Mouse (Mus musculus): ENCODE data around the gene Selenbp1.
"Not testable (repeated sequence)": the region's sequence is repeated elsewhere in the genome, so short reads cannot be mapped to it uniquely, and the experiment has no call there.

Gene Selenbp1

DNA sequence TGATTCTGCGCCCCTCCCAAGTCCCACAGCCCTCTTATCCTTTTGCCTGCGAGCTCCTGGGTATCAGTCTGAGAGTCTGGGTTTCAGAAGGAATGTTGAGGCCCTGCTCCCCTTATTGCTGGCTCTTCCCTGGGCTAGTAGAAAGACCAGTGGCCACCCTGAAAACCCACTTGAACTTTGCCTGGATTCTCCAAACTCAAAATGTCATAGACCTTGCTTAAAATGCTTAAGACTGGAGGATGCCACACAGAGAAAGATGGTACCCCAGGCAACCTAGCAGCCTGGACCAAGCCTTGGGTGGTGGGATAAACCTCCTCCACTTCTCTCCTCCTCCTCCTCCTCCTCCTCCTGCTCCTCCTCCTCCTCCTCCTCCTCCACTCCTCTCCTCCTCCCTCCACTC lies 748 bp downstream of the Selenbp1 start:
- DNase-seq = not testable (repeated sequence)

GRCm38 (mm10) chr3:94934564-94934963 lies 1.7 kb downstream of the Selenbp1 start:
- DNase-seq = not testable (repeated sequence)

- DNase-seq = not testable (repeated sequence)
Measured at GRCm38 (mm10) chr3:94935332-94935731, 2.5 kb downstream of the Selenbp1 start.

DNA sequence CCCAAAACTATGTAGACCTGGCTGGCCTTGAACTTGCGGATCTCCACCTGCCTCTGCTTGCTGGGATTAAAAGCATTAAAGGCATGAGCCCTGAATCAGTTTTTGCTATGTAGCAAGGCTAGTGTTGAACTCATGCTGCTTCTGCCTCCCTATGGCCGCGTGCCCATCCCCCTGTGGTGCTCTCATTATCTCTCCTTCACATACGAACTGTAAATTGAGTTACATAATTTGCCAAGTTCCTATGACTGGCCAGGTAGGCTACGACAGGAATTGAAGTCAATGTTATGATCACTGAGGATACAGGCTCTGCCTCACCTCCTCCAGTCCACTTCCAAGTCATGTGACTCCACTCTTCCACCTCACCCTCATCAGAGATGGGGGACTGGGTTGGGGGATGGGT lies 3.3 kb downstream of the Selenbp1 start:
- not testable (repeated sequence) for DNase-seq

- not testable (repeated sequence) for DNase-seq
Measured at GRCm38 (mm10) chr3:94937194-94937593, 4.3 kb downstream of the Selenbp1 start.

GRCm38 (mm10) chr3:94940033-94940432 lies 7.2 kb downstream of the Selenbp1 start:
- DNase-seq = not testable (repeated sequence)

GRCm38 (mm10) chr3:94942211-94942967 lies 9.5 kb downstream of the Selenbp1 start:
- not testable (repeated sequence) for DNase-seq

GRCm38 (mm10) chr3:94943706-94944105 lies 10.8 kb downstream of the Selenbp1 start:
- not testable (repeated sequence) for DNase-seq

GRCm38 (mm10) chr3:94948066-94948614 lies 15.3 kb downstream of the Selenbp1 start:
- peak; percentile 37 for DNase-seq

DNA sequence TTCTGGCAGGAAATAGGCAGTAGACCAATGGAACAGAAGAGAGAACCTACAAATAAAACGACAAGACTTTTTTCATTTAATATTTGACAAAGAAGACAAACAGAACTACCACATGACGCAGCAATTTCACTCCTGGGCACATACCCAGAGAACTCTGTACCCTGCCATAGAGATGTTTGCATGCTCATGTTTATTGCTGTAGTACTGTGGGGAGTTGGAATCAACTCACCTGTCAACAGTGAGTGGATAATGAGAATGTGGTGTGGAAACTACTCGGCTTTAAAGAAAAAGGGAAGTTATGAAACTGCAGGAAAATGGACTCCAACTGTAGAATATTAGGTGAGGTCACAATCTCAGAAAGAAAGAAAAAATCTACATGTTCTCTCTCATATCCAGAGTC lies 16.8 kb downstream of the Selenbp1 start:
- no peak for DNase-seq

- DNase-seq = peak; percentile 77
Measured at GRCm38 (mm10) chr3:94952806-94953205, 19.9 kb downstream of the Selenbp1 start.

DNA sequence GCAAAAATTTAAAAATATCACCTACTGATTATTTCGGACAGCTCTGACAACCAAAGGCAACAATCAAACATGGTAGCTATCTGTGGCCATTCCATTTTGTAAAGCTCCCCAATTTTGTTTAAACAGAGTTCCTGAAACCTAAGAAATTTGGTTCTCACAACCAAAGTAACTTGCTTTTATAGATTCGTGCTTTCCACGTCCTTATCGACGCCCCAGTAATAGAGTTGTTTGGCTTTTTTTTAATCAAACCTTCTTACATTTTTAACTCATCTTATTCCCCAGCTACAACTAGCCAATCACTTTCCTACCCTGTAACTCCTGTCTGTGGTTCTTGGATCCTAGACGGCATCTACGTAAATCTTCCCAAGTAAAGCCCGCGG lies 20.5 kb downstream of the Selenbp1 start:
- no peak for DNase-seq

DNA sequence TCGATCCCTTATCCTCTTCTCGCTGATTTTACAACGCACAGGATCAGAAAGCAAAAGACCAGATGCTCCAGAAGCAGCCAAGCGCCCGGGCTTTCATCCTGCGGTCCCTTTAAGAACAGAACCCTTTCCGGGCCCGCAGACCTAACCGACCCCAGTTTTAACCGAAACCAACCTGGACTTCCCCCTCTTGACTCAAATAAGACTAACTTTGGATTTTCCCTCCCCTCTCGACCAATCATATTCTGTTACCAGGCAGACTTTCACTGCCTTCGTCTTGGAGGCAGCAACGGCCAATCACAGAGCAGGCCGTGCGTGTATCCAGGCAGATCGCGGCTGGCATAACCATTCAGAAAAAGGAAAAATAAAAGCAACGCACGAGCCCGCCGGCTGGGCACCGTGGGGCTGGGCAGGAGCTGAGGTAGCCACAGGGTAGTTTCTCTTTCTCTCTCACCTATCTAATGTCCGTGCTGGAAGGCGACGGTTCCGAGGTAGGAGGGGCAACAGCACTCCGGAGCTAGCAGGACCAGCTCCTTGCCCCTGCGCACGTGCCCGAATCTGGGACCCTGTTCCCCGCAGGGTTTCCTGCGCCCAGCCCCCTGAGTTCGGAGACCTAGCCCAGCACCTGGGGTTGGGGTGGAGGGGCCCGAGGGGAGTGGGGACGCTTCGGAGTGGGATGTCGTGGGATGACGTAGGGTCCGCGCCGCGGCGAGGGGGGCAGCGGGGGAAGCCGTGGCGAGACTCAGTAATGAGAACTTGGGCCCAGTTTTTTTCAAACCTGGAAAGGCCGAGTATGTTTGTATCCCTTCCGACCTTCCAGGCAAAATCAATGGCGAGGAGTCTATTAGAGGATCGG lies 21.1 kb downstream of the Selenbp1 start, which contains the start of gene Rfx5:
Gene Rfx5, plus strand, starts transcription at position 312 of the 853 bp plus-strand sequence.
- DNase-seq = peak; percentile 92

DNA sequence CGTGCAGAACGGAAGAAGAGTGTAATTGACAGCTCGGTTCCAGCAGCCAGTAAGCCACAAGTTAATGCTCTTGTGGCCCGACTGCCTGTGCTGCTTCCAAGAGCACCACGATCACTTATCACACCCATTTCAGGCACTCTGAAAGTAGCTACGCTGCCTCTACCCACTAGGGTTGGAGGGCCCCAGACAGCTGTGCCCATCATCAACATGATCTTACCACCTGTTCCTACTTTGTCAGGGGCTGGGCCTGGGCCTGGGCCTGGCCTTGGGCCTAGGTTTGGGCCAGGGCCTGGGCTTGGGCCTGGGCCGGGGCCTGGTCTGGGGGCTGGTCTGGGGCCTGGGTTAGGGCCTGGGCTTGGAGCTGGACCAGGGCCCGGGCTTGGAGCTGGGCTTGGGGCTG lies 25.4 kb downstream of the Selenbp1 start:
- no peak for DNase-seq

DNA sequence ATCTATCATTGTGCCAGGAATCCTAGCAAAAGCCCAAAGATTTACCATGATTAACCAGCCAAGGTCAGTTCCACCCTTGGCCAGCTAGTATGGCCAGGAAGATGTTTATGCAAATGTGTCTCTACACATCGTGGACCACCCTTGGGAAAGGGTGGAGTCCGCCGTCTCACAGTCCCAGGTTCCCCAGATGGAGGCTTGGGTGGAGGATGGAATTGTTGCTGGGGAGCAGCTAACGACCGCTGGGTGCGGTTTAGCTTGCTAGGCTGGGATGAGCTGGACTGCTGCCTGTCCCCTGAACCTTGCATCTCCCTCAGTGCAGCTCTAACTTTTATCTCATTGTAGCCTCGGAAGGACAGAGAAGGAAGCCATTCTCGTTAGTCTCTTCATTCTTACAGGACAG lies 27.0 kb downstream of the Selenbp1 start:
- DNase-seq = no peak

DNA sequence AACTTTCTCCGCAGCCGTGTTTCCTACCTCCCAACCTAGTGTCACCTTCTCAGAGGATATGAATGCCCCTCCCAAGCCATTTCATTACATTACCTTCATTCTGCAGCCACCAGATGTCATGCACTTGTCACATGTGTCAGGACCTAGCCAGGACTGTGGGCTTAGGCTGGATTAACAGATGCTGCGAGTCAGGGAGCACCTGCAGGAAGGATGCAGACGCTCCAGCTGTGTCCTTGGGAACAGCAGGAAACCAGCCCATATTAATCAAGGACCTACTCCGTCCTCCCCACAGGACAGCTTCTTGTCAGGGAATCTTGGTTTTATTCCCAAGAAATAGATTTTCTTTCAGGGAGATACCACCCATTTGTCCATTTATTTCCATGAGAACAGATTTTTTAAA lies 27.5 kb downstream of the Selenbp1 start:
- DNase-seq = no peak

- no peak for DNase-seq
Measured at GRCm38 (mm10) chr3:94964989-94965388, 32.1 kb downstream of the Selenbp1 start.

GRCm38 (mm10) chr3:94965878-94966277 lies 33.0 kb downstream of the Selenbp1 start:
- DNase-seq = no peak

DNA sequence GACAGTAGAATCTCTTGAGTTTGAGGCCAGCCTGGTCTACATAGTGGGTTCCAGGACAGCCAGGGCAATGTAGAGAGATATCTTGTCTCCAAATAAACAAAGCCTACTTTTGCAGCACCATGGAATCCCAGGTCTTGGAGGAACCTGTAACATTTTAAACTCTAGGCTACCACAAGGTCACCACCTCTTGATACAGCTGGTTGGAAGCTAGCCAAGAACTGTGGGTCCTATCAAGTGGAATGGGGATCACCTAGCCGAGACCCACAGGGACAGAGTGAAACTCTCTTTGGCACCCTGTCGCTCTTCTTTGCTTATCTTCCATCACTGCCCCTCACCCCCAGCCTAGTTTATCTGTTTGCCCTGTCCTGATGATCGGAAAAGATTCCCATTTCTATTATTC lies 39.7 kb downstream of the Selenbp1 start:
- no peak for DNase-seq

DNA sequence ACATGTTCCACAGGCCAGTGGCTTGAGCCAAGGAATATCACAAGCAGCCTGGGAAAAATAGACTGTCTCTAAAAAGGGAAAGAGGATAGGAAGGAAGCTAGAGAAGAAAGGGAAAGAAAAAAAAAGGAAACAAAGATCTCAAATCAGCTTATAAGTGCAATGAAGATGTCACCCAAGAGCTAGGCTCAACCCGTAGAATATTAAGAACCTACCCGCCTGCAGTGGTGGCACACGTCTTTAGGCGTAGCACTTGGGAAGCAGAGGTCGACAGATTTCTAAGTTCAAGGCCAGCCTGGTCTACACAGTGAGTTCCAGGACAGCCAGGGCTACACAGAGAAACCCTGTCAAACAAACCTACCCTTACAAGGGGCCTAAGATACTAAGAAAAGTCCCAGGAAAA lies 40.8 kb downstream of the Selenbp1 start:
- no peak for DNase-seq

GRCm38 (mm10) chr3:94974026-94974527 lies 41.2 kb downstream of the Selenbp1 start:
- no peak for DNase-seq

DNA sequence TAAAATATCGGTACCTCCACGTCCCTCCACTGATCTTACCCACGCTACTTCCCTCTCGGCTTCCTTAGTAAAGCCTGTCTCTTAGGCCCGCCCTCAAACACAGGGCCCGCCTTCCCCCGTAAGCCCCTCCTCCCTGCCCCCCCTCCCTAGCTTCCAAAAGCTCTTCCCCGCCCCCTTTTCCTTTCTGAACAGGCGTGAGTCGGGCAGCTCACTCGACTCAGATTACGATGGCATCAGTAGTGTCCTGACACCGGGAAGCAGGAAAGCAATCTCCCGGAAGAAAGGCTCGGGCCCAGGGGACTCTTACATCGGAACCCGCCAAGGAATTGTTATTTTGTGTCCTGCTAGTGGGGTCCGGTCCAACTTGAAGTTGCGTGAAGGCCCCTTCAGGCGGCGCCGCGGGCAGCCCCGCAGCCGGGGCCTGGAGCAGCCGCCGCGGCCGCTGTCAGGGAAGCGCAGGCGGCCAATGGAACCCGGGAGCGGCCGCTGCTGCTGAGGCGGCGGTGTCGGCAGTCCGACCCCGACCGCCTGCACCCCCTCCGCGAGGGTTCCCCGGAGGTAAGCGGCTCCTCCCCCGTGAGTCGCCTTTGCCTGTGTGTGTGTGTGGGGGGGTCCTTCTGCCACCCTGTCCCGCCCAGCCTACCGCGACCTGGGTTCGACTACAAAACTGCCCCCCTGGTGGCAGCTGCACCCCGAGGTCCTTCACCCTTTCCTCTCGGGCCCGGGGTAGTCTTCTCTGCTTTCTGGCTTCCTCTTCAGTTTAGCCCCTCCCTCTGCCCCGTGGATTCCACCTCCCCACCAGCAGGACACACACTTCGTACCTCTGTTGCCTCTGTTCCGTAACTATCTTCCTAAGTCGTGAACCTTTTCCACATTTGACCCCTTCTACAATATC lies 41.9 kb downstream of the Selenbp1 start, which contains the start of gene Pi4kb:
Gene Pi4kb, plus strand, starts transcription at position 204 of the 895 bp plus-strand sequence.
- DNase-seq = peak; percentile 89
